Mouse (Mus musculus) midbrain, embryonic 11.5 days (tissue): ENCODE measurements at regions not wholly inside any gene's neighbourhood (a gene's known extent, or its start where the extent isn't known, plus 50 kb on each side); places are given as distances from the start of the nearest gene placed in this dataset.

Experiments
- ATAC-seq: fragments of 200-750 bp; cut with Nextera tagmentation; 2 replicates; pipeline ENCODE4 v1.8.0; 2017; ENCODE audit warnings: moderate TSS enrichment, moderate library complexity; ENCODE audit not compliant: low FRiP score
- DNase-seq: peaks from one replicate; pipeline ENCODE4 v3.0.0; 2015; ENCODE audit warnings: low spot score; ENCODE audit errors: missing footprints
- H3K27ac ChIP-seq: fragments of 300-500 bp; sonication (generic); 2 replicates; pipeline ENCODE4 v1.5.1; 2014; ENCODE audit warnings: low read depth, low read length
- H3K27me3 ChIP-seq: fragments of 300-500 bp; sonication (generic); 2 replicates; pipeline ENCODE4 v1.6.1; 2014; ENCODE audit warnings: mild to moderate bottlenecking, low read length, moderate library complexity, mixed read lengths; ENCODE audit not compliant: control insufficient read depth, insufficient read depth
- H3K36me3 ChIP-seq: fragments of 300-500 bp; sonication (generic); 2 replicates; pipeline ENCODE4 v1.6.1; 2014; ENCODE audit warnings: mild to moderate bottlenecking, low read length, moderate library complexity, mixed read lengths; ENCODE audit not compliant: control insufficient read depth, insufficient read depth
- H3K4me1 ChIP-seq: fragments of 300-500 bp; sonication (generic); 2 replicates; pipeline ENCODE4 v1.6.1; 2014; ENCODE audit warnings: low read length; ENCODE audit not compliant: control insufficient read depth, insufficient read depth
- H3K4me2 ChIP-seq: fragments of 300-500 bp; sonication (generic); 2 replicates; pipeline ENCODE4 v1.6.1; 2014; ENCODE audit warnings: mild to moderate bottlenecking, moderate library complexity
- H3K4me3 ChIP-seq: fragments of 300-500 bp; sonication (generic); 2 replicates; pipeline ENCODE4 v1.5.1; 2014; ENCODE audit warnings: low read depth, low read length
- H3K9ac ChIP-seq: fragments of 300-500 bp; sonication (generic); 2 replicates; pipeline ENCODE4 v1.6.1; 2014; ENCODE audit warnings: low read length
- H3K9me3 ChIP-seq: fragments of 300-500 bp; sonication (generic); 2 replicates; pipeline ENCODE4 v1.6.1; 2016; ENCODE audit warnings: low read length; ENCODE audit not compliant: control insufficient read depth
- WGBS: fragments of 180-500 bp; shearing (Covaris S2); extraction: QIAGEN DNeasy Blood & Tissue Kit; methylation state at CpG from one replicate; pipeline ENCODE4 v1.1.7; 2014; 5-methylcytosine and 5-hydroxymethylcytosine counted together

DNA sequence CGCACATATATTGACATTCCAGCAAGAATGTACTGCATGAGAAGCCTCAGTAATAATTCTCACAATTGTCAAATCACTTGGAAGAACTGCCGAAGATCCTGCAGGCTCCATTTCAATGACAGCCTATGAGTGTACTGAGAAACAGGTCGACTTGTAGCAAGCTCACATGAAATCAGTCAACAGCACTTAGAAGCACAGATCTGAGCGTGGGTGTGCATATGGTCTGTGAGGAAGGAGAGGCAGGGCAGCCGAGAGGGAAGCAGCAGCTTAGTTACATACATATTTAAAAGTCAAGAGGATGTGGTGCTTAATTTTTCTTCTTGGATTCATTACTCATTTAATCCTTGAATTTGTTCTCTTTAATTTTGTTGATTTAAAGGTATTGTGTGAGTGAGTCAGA, 967.4 kb upstream of the Epha7 start:
- Histone ChIP-seq H3K4me3 (no peak overlapping the region), H3K4me2 (no peak overlapping the region), H3K9me3 (no peaks in the 10 kb centered on the region), H3K9ac (no peak overlapping the region), H3K27me3 (no peaks in the 10 kb centered on the region), H3K36me3 (no peaks in the 10 kb centered on the region), H3K27ac (no peak overlapping the region), H3K4me1 (no peaks in the 10 kb centered on the region)
- ATAC-seq (no peak), DNase-seq (no peak)
- WGBS, result 74% methylated on average over 5 of the region's 5 CpGs

DNA sequence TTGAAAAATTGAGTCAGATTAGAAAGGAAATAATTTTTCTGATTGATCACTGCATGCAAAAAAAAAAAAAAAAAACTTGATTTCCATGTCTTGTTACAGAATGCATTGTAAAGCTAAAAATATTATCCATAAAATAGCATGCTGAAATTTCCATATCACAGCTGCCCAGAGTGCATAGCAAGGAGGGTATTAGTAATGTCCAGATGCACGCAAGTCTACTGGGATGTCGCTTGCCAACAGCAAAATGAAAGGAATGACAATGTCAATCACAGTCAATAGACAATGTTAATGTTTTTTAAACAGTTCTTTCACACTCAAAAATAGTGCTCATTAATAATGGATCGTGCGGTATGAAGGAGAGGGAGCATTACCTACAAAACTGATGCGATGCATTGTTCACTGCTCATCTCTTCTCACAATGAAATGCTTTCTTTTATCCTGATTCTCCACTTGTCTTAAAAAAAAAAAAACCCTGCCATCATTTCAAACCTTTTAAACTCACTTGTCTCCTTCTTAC, 966.8 kb upstream of the Epha7 start:
- H3K4me2 ChIP-seq, result no peak overlapping the region
- H3K9ac ChIP-seq, result no peak overlapping the region
- no peaks in the 10 kb centered on the region for H3K4me1 ChIP-seq
- WGBS, result 85% methylated on average over 5 of the region's 5 CpGs
- DNase-seq, result no peak
- no peak overlapping the region for H3K27ac ChIP-seq
- no peak overlapping the region for H3K4me3 ChIP-seq
- ATAC-seq, result no peak
- no peaks in the 10 kb centered on the region for H3K9me3 ChIP-seq
- no peaks in the 10 kb centered on the region for H3K36me3 ChIP-seq
- H3K27me3 ChIP-seq, result no peaks in the 10 kb centered on the region

DNA sequence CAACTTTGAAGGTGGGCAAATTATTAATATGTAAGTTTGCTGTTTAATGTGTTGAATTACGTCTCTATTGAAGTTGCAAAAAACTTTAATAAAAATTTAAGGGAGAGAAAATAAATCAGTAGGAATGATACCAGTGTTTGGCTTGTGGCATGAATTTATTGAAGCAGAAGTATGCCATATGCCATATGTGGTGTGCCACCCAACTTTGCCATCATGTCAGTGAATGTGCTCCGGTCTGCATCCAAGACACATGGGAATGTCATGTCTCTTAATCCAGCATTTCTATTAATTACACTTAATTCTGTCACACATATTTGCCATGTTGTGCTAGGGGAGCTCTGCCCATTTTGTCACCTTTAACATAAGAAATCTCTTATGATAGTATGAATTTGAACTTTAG, 956.8 kb upstream of the Epha7 start:
- no peak overlapping the region for H3K9ac ChIP-seq
- no peak for DNase-seq
- H3K4me3 ChIP-seq, result no peak overlapping the region
- H3K9me3 ChIP-seq, result no peaks in the 10 kb centered on the region
- H3K27me3 ChIP-seq, result no peaks in the 10 kb centered on the region
- H3K4me1 ChIP-seq, result no peaks in the 10 kb centered on the region
- no peak for ATAC-seq
- 87% methylated on average over 2 of the region's 2 CpGs for WGBS
- H3K36me3 ChIP-seq, result no peaks in the 10 kb centered on the region
- H3K4me2 ChIP-seq, result no peak overlapping the region
- no peak overlapping the region for H3K27ac ChIP-seq

DNA sequence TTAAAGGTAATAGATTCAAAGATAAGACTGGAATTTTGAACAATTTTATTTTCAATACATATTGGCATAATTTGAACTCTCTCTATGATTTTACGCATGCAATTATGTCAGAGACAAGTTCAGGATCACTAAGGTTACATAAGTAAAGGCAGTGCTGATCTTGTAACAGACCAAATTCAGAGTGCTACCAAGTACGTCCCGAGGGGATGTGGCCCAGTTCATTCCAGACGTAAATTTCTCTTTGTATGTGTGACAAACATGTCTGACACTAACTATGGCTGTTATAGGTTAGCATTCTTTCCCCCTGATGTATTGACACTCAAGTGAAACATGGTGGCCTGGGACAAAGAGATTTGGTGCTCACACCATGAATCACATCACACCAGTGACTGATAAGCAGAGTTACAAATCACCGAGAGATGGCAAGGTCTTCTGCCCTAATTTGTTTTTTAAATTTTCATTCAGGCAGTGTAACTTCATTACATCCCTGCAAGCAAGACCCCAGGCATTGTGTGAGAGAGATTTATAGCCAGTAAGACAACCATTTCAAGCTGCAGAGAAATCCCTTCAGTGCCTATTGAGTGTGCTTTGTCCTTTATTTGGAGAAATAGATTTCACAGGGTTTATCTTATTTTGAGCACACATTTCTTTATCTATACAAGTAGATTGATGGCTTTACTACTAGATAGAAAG, 925.5 kb upstream of the Epha7 start:
- Histone ChIP-seq H3K36me3 (no peaks in the 10 kb centered on the region), H3K9me3 (no peaks in the 10 kb centered on the region), H3K27ac (no peak overlapping the region), H3K9ac (no peak overlapping the region), H3K4me3 (no peak overlapping the region), H3K27me3 (no peaks in the 10 kb centered on the region), H3K4me2 (no peak overlapping the region), H3K4me1 (no peaks in the 10 kb centered on the region)
- DNase-seq (no peak), ATAC-seq (no peak)
- WGBS, result 84% methylated on average over 5 of the region's 5 CpGs

GRCm38 (mm10) chr4:27896396-27896795, 916.5 kb upstream of the Epha7 start:
- ATAC-seq, result no peak
- H3K9ac ChIP-seq, result no peak overlapping the region
- H3K27ac ChIP-seq, result no peak overlapping the region
- H3K4me1 ChIP-seq, result no peaks in the 10 kb centered on the region
- no peak overlapping the region for H3K4me3 ChIP-seq
- 86% methylated on average over 2 of the region's 2 CpGs for WGBS
- no peaks in the 10 kb centered on the region for H3K9me3 ChIP-seq
- H3K27me3 ChIP-seq, result no peaks in the 10 kb centered on the region
- no peak overlapping the region for H3K4me2 ChIP-seq
- H3K36me3 ChIP-seq, result no peaks in the 10 kb centered on the region
- DNase-seq, result no peak

- ATAC-seq, result peak; percentile 78
- Histone ChIP-seq H3K4me2 (no peak overlapping the region), H3K4me1 (peaks cover 7% of the 10 kb centered on the region), H3K27ac (no peak overlapping the region), H3K4me3 (no peak overlapping the region), H3K9ac (no peak overlapping the region), H3K27me3 (no peaks in the 10 kb centered on the region), H3K9me3 (no peaks in the 10 kb centered on the region), H3K36me3 (no peaks in the 10 kb centered on the region)
- 52% methylated on average over 2 of the region's 2 CpGs for WGBS
- peak; percentile 78 for DNase-seq
Measured at GRCm38 (mm10) chr4:27945351-27945750, 867.6 kb upstream of the Epha7 start.

DNA sequence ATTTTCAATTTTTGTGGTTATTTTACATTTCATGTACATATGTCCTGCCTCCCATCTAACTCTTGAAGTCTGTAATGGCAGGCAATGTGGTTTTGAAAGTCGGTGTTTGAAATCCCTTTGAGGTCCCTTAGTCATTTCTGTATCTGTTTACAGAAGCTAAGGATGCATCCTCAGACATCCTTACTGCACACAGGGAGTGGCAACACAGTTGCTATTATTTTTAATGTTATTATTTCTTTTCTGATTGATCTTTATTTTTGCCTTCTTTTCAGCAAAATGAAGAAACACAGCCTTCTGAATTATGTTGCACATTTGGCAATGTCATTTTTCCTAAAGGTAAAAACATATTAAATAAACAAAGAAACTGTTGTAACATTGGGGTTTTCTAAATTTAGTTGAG, 867.2 kb upstream of the Epha7 start:
- H3K4me3 ChIP-seq, result no peak overlapping the region
- no peak overlapping the region for H3K4me2 ChIP-seq
- H3K27ac ChIP-seq, result no peak overlapping the region
- H3K27me3 ChIP-seq, result no peaks in the 10 kb centered on the region
- 80% methylated on average over 1 of the region's 1 CpGs for WGBS
- H3K9me3 ChIP-seq, result no peaks in the 10 kb centered on the region
- DNase-seq (peak; percentile 81), ATAC-seq (peak; percentile 51; the same call in 1 of the 2 replicates)
- no peak overlapping the region for H3K9ac ChIP-seq
- H3K4me1 ChIP-seq, result peaks cover 7% of the 10 kb centered on the region
- H3K36me3 ChIP-seq, result no peaks in the 10 kb centered on the region

DNA sequence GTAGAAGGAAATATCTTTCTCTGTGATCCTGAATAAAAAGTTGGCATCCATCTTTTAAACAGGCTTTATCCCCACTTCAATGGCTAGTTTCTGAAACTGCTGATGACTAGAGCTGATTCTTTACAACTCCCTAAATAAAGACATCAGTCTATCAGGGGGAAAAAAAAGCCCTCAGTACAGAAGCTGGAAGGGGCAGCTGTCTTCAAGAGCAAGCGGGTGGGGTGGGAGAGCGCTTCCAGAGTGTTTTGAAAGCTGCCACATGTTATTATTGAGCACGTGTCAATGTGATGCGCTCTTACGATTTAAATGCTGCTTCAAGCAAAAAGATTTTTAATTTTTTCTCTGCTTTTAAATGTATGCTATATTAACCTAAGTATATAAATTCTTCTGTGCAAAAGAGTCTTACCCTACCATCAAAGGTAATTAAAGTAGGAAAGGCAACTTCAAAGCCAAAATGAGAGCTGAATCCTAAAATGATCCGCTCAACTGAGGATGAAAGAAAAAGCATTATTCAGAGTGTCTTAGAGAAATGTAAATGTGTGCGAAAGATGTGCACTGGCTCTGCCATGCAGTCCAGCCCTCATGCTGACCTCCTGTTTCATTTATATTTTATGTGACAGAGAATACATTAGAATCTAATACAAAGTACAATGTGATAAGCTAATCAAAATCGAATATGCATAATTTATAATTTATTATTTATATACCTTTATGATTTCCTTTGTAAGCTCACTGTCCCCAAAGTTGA, 862.8 kb upstream of the Epha7 start:
- DNase-seq (peak; percentile 85), ATAC-seq (peak; percentile 82)
- Histone ChIP-seq H3K27ac (no peak overlapping the region), H3K36me3 (no peaks in the 10 kb centered on the region), H3K4me2 (no peak overlapping the region), H3K4me1 (peaks cover 7% of the 10 kb centered on the region), H3K4me3 (no peak overlapping the region), H3K9me3 (no peaks in the 10 kb centered on the region), H3K27me3 (no peaks in the 10 kb centered on the region), H3K9ac (no peak overlapping the region)
- WGBS, result 44% methylated on average over 8 of the region's 8 CpGs

DNA sequence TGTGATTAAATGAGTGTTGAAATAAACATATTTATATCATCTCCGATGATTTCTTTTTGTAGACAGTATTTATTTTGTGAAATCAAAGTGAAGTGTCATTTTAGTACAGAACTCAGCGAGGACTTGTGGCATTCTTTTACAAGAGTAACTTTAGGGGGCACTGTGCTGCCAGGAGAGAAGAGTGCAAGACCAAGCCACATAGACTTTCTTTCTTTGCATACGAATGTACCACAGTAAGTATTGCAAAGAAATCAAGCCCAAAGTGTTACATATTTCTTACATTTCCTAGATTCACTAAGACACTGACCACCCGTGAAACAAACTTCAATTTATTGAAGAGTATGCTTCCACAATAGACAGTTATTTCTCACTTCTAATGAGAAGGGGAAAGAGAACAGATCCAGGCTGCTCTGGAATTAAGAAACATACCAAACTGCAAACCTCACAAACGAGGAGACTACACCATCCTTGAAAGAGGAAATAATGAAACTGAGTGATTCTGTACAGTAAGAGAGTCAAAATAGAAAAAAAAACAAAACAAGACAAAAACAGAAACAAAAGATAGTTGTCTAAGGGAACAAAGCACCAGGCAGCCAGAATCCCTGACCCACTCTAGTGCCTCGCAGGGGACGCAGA, 847.8 kb upstream of the Epha7 start:
- peaks cover 3% of the 10 kb centered on the region for H3K27me3 ChIP-seq
- no peaks in the 10 kb centered on the region for H3K9me3 ChIP-seq
- no peak for DNase-seq
- no peaks in the 10 kb centered on the region for H3K36me3 ChIP-seq
- H3K9ac ChIP-seq, result no peak overlapping the region
- H3K27ac ChIP-seq, result no peak overlapping the region
- ATAC-seq, result 0 out of 2 replicates have a peak, but pooled peaks have one; percentile 57
- no peak overlapping the region for H3K4me3 ChIP-seq
- no peak overlapping the region for H3K4me2 ChIP-seq
- WGBS, result 22% methylated on average over 7 of the region's 7 CpGs
- H3K4me1 ChIP-seq, result no peaks in the 10 kb centered on the region
